Mouse (Mus musculus) stomach, postnatal 0 days (tissue): ENCODE data around the gene Homer2. TPM values are rescaled to one million over a fixed set of nuclear protein-coding genes. Genes with fewer than 3 reads are reported as not detected.

Experiments
- ATAC-seq: fragments of 200-750 bp; cut with Nextera tagmentation; 2 replicates; pipeline ENCODE4 v1.8.0; 2017; ENCODE audit not compliant: low FRiP score, low TSS enrichment
- DNase-seq: peaks from one replicate; pipeline ENCODE4 v3.0.0-alpha.2; 2016; ENCODE audit warnings: low spot score
- H3K27ac ChIP-seq: fragments of 300-500 bp; sonication (generic); replicated peaks from 2 replicates; pipeline ENCODE4 v1.5.1; 2014; ENCODE audit warnings: mild to moderate bottlenecking, control low read depth
- H3K27me3 ChIP-seq: fragments of 300-500 bp; sonication (generic); 2 replicates; pipeline ENCODE4 v1.6.1; 2014; ENCODE audit warnings: low read length; ENCODE audit not compliant: control insufficient read depth, insufficient read depth
- H3K36me3 ChIP-seq: fragments of 300-500 bp; sonication (generic); 2 replicates; pipeline ENCODE4 v1.6.1; 2014; ENCODE audit warnings: low read length, mixed read lengths; ENCODE audit not compliant: control insufficient read depth, insufficient read depth
- H3K4me1 ChIP-seq: fragments of 300-500 bp; sonication (generic); replicated peaks from 2 replicates; pipeline ENCODE4 v1.6.1; 2014; ENCODE audit warnings: antibody characterized with exemption; ENCODE audit not compliant: control insufficient read depth, insufficient read depth
- H3K4me2 ChIP-seq: fragments of 300-500 bp; sonication (generic); replicated peaks from 2 replicates; pipeline ENCODE4 v1.6.1; 2014; ENCODE audit warnings: low read depth, mild to moderate bottlenecking, control low read depth, moderate library complexity
- H3K4me3 ChIP-seq: fragments of 300-500 bp; sonication (generic); 2 replicates; pipeline ENCODE4 v1.5.1; 2014; ENCODE audit warnings: low read depth, low read length, control low read depth
- H3K9ac ChIP-seq: fragments of 300-500 bp; sonication (generic); 2 replicates; pipeline ENCODE4 v1.6.1; 2014; ENCODE audit warnings: mild to moderate bottlenecking, low read length, control low read depth, mixed read lengths
- H3K9me3 ChIP-seq: fragments of 300-500 bp; sonication (generic); 2 replicates; pipeline ENCODE4 v1.6.1; 2016; ENCODE audit warnings: low read length; ENCODE audit not compliant: control insufficient read depth
- CTCF ChIP-seq: IDR thresholded peaks from 2 replicates; pipeline ENCODE4 v1.5.1; 2016; ENCODE audit warnings: antibody characterized with exemption, low read depth, mild to moderate bottlenecking, moderate library complexity
- EP300 ChIP-seq: optimal IDR thresholded peaks from 2 replicates; pipeline ENCODE3; 2016; ENCODE audit warnings: antibody characterized with exemption
- WGBS: fragments of 180-500 bp; shearing (Covaris S2); extraction: QIAGEN DNeasy Blood & Tissue Kit; methylation state at CpG from one replicate; pipeline ENCODE4 v1.1.7; 2014; 5-methylcytosine and 5-hydroxymethylcytosine counted together
- polyA plus RNA-seq: library from polyadenylated mRNA; unstranded; fragments of >200 nt; fragmentation: Nextera tagmentation; extraction: Ambion mirVana; gene quantifications from 2 replicates; pipeline ENCODE4 v1.2.1, GENCODE M21; 2015

Homer2 gene
- polyA plus RNA-seq, result 47.4 and 48.4 TPM in 2 replicates

DNA sequence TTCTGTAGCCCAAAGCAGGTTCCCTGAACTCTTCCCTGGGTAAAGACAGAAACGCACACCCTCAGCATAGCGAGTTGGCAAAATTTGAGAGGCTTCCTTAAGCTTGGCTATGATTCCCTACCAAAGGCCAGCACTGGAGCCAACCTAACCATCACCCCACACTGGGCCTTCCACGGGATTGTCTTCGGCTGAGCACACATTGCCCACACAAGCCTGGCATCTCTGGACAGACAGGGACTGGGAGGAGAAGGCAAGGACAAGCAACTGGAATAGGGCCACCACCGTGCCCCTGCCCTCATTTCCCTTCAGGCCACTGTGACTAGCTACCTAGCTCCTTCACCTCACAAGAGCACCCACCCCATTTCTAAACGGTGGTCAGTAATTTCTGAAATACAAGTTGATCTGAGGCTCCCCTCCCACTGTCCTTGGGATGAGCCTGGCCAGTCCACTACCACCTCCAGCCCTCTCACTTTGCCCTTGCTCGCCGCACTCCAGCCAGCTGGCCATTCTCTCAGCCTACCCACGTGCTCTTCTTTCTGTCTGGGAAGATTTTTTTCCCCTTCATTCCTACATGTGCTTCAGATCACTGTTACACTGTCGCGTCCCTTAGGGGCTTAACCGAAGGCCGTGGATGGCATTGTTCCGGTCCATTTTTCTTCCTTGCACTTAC, at the start of gene Homer2:
Gene Homer2 (minus strand): TSS at position 57 of the 670 bp plus-strand sequence.
- peak within 1 kb of the TSS; percentile 64 for H3K9ac ChIP-seq
- no peaks in the 10 kb centered on the region for H3K36me3 ChIP-seq
- H3K4me3 ChIP-seq, result peak within 1 kb of the TSS; percentile 62
- DNase-seq (no peak), ATAC-seq (peak; percentile 16; the same call in 1 of the 2 replicates)
- H3K4me2 ChIP-seq, result peak within 1 kb of the TSS; percentile 94
- H3K27ac ChIP-seq, result peak within 1 kb of the TSS; percentile 76
- no peak for TF ChIP-seq EP300
- no peaks in the 10 kb centered on the region for H3K9me3 ChIP-seq
- WGBS, result 55% methylated on average over 14 of the region's 14 CpGs
- H3K27me3 ChIP-seq, result no peaks in the 10 kb centered on the region
- no peaks in the 10 kb centered on the region for H3K4me1 ChIP-seq

DNA sequence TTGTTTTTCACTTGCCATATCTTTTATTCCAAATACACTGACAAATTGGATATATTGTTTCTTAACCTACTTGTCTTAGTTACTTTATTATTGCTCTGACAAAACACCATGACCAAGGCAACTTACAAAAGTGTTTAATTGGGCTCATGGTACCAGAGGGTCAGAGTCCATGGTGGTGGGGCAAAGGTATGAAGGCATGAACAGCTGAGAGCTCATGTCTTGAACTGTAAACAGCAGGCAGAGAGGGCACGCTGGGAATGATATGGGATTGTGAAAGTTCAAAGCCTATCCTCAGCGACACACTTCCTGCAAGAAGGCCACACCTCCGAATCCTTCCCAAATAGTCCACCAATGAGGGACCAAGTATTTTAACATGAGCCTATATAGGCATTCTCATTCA, 40.6 kb upstream of the Homer2 start:
- ATAC-seq (no peak), DNase-seq (no peak)
- 89% methylated on average over 3 of the region's 3 CpGs for WGBS
- Histone ChIP-seq H3K36me3 (no peaks in the 10 kb centered on the region), H3K9me3 (no peaks in the 10 kb centered on the region), H3K4me2 (no peak overlapping the region), H3K9ac (no peak overlapping the region), H3K4me3 (no peak overlapping the region), H3K27me3 (no peaks in the 10 kb centered on the region), H3K27ac (no peak overlapping the region), H3K4me1 (no peaks in the 10 kb centered on the region)
- TF ChIP-seq EP300, result no peak
- TF ChIP-seq CTCF, result no peak

DNA sequence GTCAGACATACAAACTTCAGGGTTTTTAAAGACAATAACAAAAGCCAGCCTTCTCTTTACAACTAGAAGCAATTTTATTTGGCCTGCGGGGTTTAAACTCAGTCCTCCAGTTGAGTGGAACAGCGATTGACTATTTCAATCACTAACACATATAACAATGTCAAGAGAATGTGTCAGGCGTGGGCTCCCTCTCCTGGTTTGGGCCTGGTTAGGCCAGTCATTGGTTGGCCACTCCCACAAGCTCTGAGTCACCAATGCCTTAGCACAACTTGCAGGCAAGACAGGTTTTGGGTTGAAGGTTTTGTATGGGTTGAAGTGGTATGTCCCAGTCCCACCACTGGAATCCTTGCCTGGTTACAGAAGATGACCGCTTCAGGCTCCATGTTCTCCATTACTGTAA, 36.8 kb upstream of the Homer2 start:
- DNase-seq, result peak; percentile 85
- no peaks in the 10 kb centered on the region for H3K9me3 ChIP-seq
- H3K4me1 ChIP-seq, result no peaks in the 10 kb centered on the region
- H3K36me3 ChIP-seq, result no peaks in the 10 kb centered on the region
- H3K4me2 ChIP-seq, result no peak overlapping the region
- H3K4me3 ChIP-seq, result no peak overlapping the region
- ATAC-seq, result peak; percentile 82
- no peaks in the 10 kb centered on the region for H3K27me3 ChIP-seq
- no peak overlapping the region for H3K9ac ChIP-seq
- no peak overlapping the region for H3K27ac ChIP-seq
- 55% methylated on average over 4 of the region's 4 CpGs for WGBS
- no peak for TF ChIP-seq EP300
- TF ChIP-seq CTCF, result peak; percentile 78

DNA sequence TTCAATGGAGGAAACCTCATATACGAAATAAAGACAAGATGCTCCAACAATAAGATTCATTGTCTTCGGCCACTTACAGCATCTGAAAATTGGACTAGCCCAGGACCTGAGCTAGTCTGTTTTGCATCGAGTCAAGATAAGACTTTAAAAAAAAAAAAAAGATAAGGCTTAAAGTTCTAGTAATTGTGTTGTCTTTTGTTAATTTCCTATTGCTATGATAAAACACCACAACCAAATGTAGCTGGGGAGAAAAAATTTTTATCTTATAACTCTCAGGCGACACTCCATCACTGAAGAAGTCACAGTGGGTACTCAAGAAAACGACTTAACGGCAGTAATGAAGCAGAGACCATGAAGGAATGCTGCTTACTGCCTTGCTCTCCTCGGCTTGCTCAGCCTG, 32.7 kb upstream of the Homer2 start:
- Histone ChIP-seq H3K9me3 (no peaks in the 10 kb centered on the region), H3K27me3 (no peaks in the 10 kb centered on the region), H3K9ac (no peak overlapping the region), H3K36me3 (no peaks in the 10 kb centered on the region), H3K27ac (no peak overlapping the region), H3K4me3 (no peak overlapping the region), H3K4me2 (no peak overlapping the region), H3K4me1 (no peaks in the 10 kb centered on the region)
- no peak for ATAC-seq
- TF ChIP-seq CTCF, result no peak
- TF ChIP-seq EP300, result no peak
- 83% methylated on average over 7 of the region's 7 CpGs for WGBS
- DNase-seq, result no peak

DNA sequence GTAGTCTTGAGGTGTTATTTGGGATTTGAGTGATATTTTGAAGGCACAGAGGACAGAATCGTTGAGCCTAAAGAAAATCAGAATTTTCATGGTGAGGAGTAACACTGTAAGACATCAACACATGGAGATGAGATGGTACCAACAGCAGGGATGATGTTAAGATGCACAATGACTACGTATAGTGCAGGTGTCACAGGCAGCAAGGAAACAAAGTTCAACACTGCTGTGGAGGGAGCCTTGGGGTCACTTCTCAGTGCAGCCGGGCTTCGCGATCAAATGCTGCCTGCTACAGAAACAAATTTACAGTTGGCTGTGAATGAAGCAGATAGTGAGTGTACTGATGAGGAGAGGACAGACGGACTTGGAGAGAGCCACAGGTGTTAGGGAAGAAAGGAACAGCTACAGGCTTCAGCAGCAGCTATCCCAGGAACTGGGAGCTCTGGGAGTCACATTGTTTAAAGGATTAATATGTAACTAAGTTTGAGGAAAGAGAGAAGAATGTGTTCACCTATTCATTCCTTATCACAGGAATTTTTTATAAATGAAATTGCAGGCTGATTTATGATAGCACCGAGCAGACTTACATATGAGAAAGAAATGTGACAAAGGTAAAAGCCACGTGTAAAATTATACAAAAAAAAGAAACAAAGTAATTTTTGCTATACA, 31.5 kb upstream of the Homer2 start:
- Histone ChIP-seq H3K27ac (no peak overlapping the region), H3K4me1 (no peaks in the 10 kb centered on the region), H3K36me3 (no peaks in the 10 kb centered on the region), H3K9ac (no peak overlapping the region), H3K9me3 (no peaks in the 10 kb centered on the region), H3K4me2 (no peak overlapping the region), H3K4me3 (no peak overlapping the region), H3K27me3 (no peaks in the 10 kb centered on the region)
- DNase-seq (peak; percentile 32), ATAC-seq (peak; percentile 58)
- TF ChIP-seq CTCF, result no peak
- TF ChIP-seq EP300, result no peak
- 50% methylated on average over 8 of the region's 8 CpGs for WGBS
